Mouse (Mus musculus) embryonic stem cell, embryonic (primary cell): ENCODE measurements around the gene Pelp1.
"Not testable (repeated sequence)": the region's sequence is repeated elsewhere in the genome, so short reads cannot be mapped to it uniquely, and the experiment has no call there.

Source experiments
- CTCF ChIA-PET, 4 experiments: fragments of 300-600 bp in 2 of 4; fragments of 350-600 bp in 2 of 4; sonication (Branson Sonifier 250); formaldehyde crosslinking; loops; one replicate each; lab custom pipeline; 2022; ENCODE audit warnings: inconsistent platforms in 2 of 4; lab: Charles Lee
- POLR2A ChIA-PET, 4 experiments: fragments of 300-600 bp in 2 of 4; fragments of 350-600 bp in 2 of 4; sonication (Branson Sonifier 250); formaldehyde crosslinking; loops; one replicate each; lab custom pipeline; 2022; ENCODE audit warnings: antibody characterized with exemption in 4 of 4, inconsistent platforms in 1 of 4; lab: Charles Lee

Gene Pelp1

GRCm38 (mm10) chr11:70376054-70376453 is 33.8 kb downstream of the Pelp1 start:
- POLR2A ChIA-PET, result interaction anchor here in 1 of 4 experiments (0.7 to 1.4 kb wide), 2 partner anchors 8 to 13 kb away, joined by 3 to 6 read pairs; no protein-coding TSS in a partner anchor

GRCm38 (mm10) chr11:70374302-70374701 is 35.5 kb downstream of the Pelp1 start:
- ChIA-PET POLR2A (no interaction called here), CTCF (no interaction called here)

More at GRCm38 (mm10) chr11:70376054-70376453, 33.8 kb downstream of the Pelp1 start:
- CTCF ChIA-PET, result interaction anchor here in 1 of 4 experiments (1.3 kb wide), 1 partner anchor 440 kb away, joined by 3 read pairs; no protein-coding TSS in a partner anchor

- CTCF ChIA-PET, result no interaction called here
- POLR2A ChIA-PET, result interaction anchor here in 2 of 4 experiments (0.5 to 0.7 kb wide), 2 partner anchors 16 to 219 kb away, joined by 3 to 4 read pairs; no protein-coding TSS in a partner anchor
These were observed 36.8 kb downstream of the Pelp1 start for GRCm38 (mm10) chr11:70372849-70373557.

- ChIA-PET POLR2A (interaction anchor here in 2 of 4 experiments (0.5 to 0.7 kb wide), 2 partner anchors 17 to 219 kb away, joined by 3 to 4 read pairs; no protein-coding TSS in a partner anchor), CTCF (no interaction called here)
These were observed 37.4 kb downstream of the Pelp1 start for GRCm38 (mm10) chr11:70372396-70372795.

GRCm38 (mm10) chr11:70368626-70369025 is 41.2 kb downstream of the Pelp1 start:
- POLR2A ChIA-PET, CTCF ChIA-PET: not testable (repeated sequence)

- POLR2A ChIA-PET, result interaction anchor here in 1 of 4 experiments (1.3 kb wide), 1 partner anchor 11 kb away, joined by 3 read pairs; no protein-coding TSS in a partner anchor
- CTCF ChIA-PET, result not testable (repeated sequence)
These were observed 42.1 kb downstream of the Pelp1 start for GRCm38 (mm10) chr11:70367701-70368100.

GRCm38 (mm10) chr11:70351868-70352267 is 58.0 kb downstream of the Pelp1 start, which contains the start of gene Alox15:
Gene Alox15 (minus strand): TSS chr11:70352031.
- POLR2A ChIA-PET, result interaction anchor here in 3 of 4 experiments (0.5 to 1.4 kb wide), 7 partner anchors 11 to 452 kb away, joined by 3 to 6 read pairs (median 4); partner anchors contain the start of gene Pelp1 (in 1 of the 3)
- CTCF ChIA-PET, result interaction anchor here in 3 of 4 experiments (0.6 to 1.3 kb wide), 9 partner anchors 13 to 150 kb away, joined by 3 to 5 read pairs (median 3); no protein-coding TSS in a partner anchor

GRCm38 (mm10) chr11:70348630-70349029 is 61.2 kb downstream of the Pelp1 start:
- POLR2A ChIA-PET, result interaction anchor here in 2 of 4 experiments (0.6 to 1.0 kb wide), 2 partner anchors 31 to 93 kb away, joined by 3 to 10 read pairs; partner anchors contain the start of gene Alox12 (in 1 of the 2)
- CTCF ChIA-PET, result interaction anchor here in 1 of 4 experiments (1.4 kb wide), 1 partner anchor 101 kb away, joined by 3 read pairs; no protein-coding TSS in a partner anchor

GRCm38 (mm10) chr11:70347861-70348260 is 62.0 kb downstream of the Pelp1 start:
- ChIA-PET CTCF (interaction anchor here in 3 of 4 experiments (1.2 to 1.4 kb wide), 4 partner anchors 9 to 100 kb away, joined by 3 to 6 read pairs (median 4); no protein-coding TSS in a partner anchor), POLR2A (interaction anchor here in 2 of 4 experiments (0.6 to 1.2 kb wide), 3 partner anchors 13 to 61 kb away, joined by 3 to 10 read pairs (median 3); no protein-coding TSS in a partner anchor)

GRCm38 (mm10) chr11:70345546-70345945 is 64.3 kb downstream of the Pelp1 start:
- ChIA-PET CTCF (interaction anchor here in 1 of 4 experiments (0.6 to 2.6 kb wide), 2 partner anchors 11 to 87 kb away, joined by 3 to 7 read pairs; no protein-coding TSS in a partner anchor), POLR2A (interaction anchor here in 1 of 4 experiments (1.0 to 1.1 kb wide), 2 partner anchors 84 to 183 kb away, joined by 3 read pairs; no protein-coding TSS in a partner anchor)

- ChIA-PET CTCF (interaction anchor here in 1 of 4 experiments (0.6 to 2.6 kb wide), 3 partner anchors 11 to 87 kb away, joined by 3 to 7 read pairs (median 4); no protein-coding TSS in a partner anchor), POLR2A (interaction anchor here in 1 of 4 experiments (1.1 kb wide), 1 partner anchor 83 kb away, joined by 3 read pairs; no protein-coding TSS in a partner anchor)
These were observed 64.8 kb downstream of the Pelp1 start for GRCm38 (mm10) chr11:70345061-70345460.
